Mouse (Mus musculus) 3T3-L1 (cell line): Measurements from ENCODE around the gene Psmc6.

Source experiments
- DNase-seq: peaks from one replicate; pipeline ENCODE4 v3.0.0-alpha.2; 2015; ENCODE audit warnings: low read depth, low spot score

Psmc6 gene

DNA sequence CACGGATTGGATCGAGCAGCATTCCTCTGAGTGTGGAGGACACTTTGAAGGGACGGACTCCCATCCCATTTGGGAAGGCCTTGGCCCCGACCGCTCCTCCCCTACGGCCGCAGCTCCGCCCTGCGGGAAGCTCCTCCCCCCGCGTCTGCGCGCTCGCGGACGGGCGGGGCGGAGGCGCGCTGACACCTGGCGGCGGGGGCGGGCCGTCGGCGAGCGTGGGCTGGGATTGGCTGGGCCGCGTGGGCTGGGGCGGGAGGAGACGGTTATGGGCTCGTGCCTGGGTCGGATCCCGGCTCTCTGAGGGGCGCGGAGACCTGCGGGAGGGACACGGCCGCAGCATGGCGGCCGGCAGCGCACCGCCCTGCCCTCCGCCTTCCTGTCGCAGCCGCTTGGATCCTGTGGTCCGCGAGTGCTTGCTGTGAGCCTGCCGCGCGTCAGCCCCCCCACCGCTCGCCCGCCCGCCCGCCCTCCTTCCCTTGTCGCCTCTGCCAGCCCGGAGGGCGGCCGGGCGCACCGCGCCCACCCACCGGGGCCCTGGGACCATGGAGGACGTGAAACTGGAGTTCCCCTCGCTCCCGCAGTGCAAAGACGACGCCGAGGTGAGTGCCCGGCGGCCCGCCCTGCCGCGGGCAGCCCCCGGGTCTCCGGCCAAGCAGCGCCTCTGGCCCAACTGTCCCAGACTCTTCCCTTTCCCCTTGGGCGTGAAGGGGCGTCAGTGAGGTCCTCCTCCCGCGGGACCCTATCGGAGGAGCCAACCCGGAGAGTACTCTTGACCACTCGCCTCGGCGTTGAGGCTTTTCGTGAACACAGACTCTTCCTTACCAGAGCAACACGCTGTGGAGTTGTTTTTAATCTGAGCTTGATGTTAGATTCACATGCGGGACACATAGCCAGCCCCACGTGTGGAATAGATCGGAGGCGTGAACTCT lies 21.6 kb downstream of the Psmc6 start, which contains the start of gene Styx:
Styx (plus strand) TSS at position 163 of the 929 bp plus-strand sequence.
- DNase-seq, result peak; percentile 79

DNA sequence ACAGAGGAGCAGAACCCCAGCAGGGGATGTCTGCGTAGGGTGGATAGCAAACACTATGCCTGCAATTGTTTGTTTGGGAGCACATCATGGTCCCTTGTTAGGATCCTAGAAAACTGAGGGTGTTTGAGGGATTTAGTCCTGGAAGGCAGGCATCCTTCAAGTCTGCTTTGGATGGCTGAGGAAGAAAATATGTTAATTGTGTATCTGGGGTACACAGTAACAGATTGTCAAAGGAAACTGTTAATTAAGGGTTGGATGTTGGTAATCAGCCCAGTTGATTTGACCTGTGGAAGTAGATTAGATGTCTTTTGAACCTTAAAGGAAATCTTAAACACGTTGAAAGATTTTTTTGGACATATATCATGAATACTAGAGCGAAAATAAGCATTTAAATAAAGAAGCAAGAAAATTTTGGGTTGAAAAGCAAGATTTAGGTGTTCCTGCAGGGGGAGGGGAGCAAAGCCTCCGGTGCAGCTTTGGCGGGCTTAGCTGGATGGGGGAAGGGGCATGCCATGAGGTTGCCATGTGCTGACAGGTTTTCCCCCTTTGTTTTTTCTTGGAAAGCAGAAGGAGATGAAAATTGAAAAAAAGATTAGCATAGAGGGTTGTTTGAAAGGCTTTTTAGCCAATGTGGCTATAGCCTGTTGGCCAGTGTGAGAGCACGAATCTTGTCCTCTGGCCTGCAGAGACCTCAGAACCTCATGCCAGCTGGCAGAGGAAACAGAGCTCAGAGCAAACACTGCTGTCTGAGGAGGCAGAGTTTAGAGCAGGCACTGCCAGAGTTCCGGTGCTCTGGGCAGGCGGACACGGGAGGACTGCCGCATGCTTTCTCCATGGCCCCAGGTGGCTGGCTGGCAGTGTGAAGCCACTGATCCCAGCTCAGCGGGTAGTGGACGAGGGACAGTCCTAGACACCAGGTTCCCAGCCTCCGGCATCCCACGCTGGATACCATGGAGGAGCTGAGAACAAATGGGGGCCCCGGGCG lies 34.9 kb downstream of the Psmc6 start:
- DNase-seq, result no peak

DNA sequence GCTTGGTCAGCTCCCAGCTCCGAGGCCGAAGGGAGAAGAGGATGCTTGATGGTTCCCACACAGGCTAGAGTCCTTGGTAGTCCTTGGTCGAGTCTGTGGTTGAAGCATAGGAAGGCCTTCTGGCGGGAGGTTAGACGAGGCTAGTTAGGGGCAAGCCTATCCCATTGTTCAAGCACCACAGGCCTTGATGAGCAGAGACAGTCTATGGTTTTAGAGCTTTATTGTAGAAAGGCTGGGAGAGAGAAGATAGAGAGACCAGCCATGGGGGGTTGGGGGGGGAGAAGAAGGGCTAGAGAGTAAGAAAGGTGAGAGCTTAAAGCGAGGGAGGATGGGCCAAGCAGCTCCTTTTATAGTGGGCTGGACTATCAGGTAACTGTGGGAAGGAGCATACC lies 35.6 kb downstream of the Psmc6 start:
- DNase-seq, result no peak

DNA sequence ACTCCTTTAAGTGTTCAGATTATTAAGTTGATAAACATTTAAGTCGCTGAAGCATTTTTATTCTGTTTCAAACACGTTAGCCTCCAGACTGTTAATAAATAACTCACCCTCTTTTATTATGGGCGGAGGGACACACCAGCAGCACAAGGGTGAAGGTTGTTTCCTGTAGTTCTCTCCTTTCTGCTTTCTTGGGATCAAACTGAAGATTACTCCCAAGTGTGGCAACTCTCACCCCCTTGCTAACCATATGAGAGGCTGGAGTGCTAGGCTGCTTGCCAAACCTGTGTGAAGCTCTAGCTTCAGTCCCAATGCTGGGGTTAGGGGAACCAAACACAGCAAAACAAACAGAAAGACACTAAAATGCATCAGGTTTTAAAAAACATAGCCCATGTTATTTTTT lies 49.2 kb downstream of the Psmc6 start:
- DNase-seq, result no peak

DNA sequence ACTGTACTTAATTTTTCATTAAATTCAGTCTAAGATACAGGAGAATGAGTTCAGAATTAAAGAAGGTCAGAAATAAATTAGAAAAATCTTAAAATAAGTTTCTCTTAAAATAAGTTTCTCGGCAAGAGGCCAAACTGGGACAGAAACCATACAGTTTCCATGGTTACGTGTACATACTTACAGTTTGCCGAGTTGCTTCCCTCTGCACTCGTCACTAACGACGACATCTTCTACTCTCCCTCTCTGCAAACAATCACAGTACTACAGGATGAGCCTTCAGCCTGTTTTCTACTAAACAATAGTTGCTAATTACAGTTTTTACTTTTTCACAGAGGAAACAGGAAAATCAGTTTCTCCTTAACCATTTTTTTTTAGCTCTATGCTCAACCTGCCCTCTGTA lies 51.2 kb downstream of the Psmc6 start:
- no peak for DNase-seq

DNA sequence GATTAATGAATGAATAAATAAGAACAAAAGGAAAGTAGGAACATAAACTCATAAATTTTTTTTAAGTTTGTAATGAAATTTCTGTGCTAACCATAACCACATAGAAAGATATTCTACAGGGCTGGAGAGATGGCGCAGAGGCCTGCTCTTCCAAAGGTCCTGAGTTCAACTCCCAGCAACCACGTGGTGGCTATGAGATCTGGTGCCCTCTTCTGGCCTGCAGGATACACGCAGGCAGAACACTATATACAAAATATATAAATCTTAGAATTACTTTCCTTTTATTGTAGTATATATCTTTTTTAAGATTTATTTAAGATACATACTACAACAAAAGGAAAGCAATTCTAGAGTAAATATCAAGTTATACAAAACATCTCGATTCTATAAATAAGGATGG lies 53.3 kb downstream of the Psmc6 start:
- peak; percentile 13 for DNase-seq

DNA sequence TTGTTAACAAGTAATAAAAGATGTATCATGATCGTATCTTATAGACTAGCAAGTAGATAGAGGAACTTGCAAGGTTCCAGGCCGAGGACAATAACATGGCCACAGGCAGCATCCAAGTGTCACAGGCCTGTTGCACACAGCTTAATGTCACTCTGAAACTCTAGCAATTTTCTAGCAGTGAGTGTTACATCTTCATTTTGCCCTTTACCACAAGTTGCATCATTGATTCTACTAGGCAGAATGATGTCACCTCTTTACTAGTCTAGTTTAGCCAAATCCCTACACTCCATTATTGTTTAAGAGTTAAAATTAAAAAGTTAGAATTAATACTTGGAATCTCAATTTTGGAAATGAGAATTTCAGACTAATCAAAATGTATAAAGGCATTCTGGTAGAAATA lies 56.0 kb downstream of the Psmc6 start:
- DNase-seq, result peak; percentile 40

DNA sequence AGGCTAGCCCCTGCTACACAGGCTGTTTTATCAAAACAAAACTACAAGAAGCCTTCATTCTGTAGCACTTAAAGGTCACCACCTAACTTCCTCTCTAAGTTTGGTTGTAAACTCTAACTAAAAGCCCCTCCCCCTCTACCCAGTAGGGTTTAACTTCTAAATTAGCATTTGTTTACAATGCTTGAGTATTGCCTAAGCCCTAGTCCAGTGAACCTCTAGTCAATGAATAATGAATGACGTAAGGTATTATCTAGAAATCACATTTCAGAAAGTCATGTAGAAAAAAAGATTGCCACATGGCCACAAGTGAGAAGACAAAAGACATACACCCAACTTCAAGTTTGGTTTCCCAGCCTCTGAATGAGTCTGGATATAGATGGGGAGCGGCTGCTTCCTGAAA lies 57.9 kb downstream of the Psmc6 start:
- DNase-seq, result no peak

DNA sequence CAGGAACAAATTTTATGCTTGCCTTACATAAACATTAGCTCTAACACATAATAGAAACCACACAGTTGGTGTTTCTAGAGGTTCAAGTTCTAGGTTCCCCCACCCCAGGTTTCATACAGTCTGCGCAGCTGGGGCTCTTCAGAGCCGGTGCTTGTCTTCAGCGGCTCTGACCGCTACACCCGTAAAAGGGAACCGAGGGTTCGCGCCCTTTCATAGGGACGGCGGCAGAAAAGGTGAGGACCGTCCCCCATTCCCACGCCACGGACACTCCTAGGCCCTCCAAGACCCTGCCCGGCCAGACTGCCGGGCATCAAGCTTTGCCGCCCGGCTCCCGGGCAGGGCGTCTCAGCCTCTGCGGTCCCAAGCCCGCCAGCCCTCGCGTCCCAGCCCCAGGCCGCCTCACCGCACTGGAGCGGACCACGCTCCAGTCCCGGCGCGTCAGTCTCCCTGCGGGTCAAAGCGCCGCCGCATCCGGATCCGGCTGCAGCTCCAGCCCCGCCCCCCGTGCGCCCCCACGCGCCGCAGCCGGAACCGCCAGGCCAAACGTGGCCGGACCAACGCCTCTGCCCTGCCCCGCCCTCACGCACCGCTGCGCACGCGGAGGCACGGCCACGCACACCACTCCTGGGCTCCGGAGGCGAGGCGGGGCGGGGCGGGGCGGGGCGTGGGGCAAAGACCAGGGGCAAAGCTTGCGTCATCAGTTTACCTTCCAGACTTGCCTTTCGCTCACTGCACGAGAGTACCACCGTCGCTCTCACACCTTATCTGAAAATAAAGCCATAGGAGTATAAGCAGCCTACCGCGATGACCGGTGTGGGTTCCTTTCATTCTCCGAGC lies 59.0 kb downstream of the Psmc6 start:
- peak; percentile 75 for DNase-seq

DNA sequence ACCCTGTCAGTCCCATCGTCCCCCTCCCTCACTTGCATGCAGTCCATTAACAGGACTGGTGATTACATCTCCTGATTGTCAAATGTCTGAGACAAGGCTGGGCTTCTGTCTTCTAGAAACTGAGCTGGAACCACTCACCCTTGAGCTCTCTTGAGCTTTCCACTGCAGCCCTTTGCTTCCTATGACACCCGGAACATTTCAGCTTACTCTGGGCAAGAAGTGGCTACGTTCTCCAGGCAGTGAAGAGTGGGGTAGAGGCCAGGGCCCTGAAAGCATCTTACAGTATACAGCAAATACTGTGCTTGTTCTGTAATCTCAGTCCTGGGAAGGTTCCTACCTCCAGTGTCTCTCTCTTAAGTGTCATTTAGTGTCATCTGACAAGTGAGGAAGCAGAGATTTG lies 59.6 kb downstream of the Psmc6 start:
- no peak for DNase-seq
